Mouse (Mus musculus): Measurements from ENCODE around the gene Sin3b.

GRCm38 (mm10) chr8:72758310-72758709 lies 35.2 kb downstream of the Sin3b start:
- peak; percentile 51 for TF ChIP-seq CTCF (IDR thresholded peaks at IDR 0.05; ENCODE audit: low read depth)
- no peak for TF ChIP-seq EP300 (optimal IDR thresholded peaks at IDR 0.05)

Data from stomach, postnatal 0 days (tissue).